Mouse (Mus musculus): Measurements from ENCODE around the gene Plbd2. TPM values are rescaled to one million over a fixed set of nuclear protein-coding genes. Genes with fewer than 3 reads are reported as not detected.

Plbd2 gene
- total RNA-seq, 2 experiments from 2014 or later: 55.8 to 56.5 TPM

DNA sequence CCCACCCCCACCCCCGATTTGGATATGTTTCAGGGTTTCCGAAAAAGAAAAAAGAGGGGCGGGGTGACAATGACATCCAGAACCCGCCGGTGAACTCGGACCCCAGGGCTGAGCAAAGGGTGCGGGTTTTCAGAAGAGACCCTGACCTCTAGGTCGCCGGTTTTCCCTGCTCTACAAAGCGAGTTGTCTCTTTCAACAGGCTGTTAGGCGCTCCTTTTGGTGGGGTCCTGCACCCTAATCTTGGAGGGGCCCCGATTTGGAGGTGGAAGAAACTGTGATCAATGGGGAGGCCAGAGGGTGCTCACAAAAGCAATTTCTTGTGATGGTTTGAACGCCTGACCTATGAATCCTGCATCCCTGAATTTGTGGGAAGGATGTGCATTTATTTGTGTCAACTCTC, 65.0 kb downstream of the Plbd2 start:
- DNase-seq (ENCODE audit: low spot score in 2 of 2): no peak

DNA sequence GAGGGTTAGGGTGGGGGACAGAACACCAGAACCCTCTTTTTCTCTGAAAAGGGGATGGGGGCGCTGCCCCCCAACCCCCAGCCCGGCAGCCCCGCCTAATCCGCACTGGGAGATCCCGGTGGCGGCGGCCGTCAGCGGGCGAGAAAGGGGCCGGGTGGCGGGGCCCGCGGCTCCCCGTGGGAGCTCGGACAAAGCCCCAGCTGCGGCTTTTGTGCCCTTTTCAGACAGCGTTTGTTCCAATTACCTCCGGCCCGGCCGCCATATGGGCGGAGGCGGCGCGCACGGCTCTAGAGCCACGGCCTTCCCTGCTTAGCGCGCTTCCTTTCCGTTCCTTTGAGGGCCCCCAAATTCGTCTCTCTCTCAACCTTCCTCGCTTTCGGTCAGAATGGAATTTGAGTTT, 65.4 kb downstream of the Plbd2 start:
- DNase-seq (ENCODE audit: low spot score in 2 of 2): no peak

DNA sequence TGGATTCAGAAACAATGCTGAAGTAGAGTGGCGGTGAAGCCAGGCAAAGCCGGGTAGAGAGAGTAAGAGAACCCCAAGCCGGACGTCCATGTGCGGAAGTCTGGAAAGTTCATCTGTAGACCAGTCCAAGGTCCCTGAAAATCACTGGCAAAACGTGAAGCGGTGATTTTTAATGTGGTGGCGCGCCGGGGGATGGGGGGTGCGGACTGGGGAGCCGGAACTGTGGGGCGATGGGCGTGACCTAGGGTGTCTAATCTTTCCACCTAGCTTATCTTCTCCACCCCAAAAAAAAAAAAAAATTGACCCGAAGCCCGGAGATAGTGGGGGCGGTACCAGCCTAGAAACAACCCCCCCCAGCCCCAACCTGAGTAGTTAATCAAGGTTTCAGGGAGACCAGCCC, 65.9 kb downstream of the Plbd2 start:
- no peak for DNase-seq (ENCODE audit: low spot score in 2 of 2)

DNA sequence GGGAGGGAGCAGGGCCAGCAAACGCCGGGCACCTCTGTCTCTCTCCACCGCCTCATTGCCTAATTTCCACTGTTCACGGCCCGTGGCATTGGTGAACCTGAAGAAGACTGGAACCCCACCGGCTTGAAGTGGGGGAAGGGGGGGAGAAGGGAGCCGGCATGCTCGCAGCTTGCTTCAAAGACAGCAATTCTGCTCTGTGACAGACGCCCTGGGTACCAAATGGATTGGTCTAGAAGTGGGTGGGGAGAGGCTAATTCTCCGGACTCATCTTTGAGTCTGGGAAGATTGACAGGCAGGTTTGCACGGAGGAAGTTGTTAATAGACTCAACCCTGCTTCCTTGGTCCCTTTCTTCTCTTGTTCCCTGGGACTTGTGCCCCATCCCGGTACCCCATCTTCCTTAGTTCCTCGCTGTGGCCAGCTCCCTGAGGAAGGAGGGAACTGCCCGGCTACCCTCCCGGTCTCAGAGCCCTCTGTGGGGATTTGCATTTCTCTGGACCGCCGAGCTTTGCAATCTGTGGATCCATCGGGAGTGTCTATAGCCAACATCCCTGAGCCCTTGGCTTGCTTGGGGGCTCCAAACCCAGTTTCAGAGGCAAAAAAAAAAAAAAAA, 66.4 kb downstream of the Plbd2 start:
- DNase-seq (ENCODE audit: low spot score in 2 of 2): no peak

DNA sequence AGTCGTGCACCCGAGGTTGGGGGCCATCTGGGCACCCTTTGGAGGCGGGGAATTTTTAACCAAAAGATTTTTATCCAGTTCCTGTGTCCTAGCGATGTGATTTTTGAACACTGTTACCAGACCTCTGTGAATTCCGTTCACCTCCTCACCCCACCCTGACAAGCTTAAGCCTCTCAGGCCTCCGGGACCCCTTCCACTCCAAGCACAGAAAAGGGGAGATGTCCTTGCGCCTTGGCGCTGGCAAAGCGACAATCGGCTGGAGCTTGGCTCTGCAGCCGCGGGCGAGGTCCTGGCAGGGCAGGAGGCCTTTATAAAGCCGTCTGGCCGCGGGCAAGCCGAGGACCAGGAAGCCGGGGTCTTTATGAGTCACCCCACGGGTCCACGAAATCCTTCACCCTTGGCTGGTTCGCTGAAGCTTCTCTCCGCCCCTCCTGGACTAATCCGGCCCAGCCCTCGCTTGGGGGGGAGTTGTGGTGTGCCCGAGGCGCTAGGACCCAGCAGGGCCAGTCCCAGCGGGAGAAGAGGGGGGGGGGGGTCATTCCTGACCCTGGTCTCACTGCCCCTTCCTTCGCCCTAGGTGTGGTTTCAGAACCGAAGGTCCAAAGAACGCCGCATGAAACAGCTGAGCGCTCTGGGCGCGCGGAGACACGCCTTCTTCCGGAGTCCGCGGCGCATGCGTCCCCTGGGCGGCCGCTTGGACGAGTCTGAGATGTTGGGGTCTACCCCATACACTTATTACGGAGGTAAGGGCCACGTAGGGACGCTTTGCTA, 67.5 kb downstream of the Plbd2 start:
- no peak for DNase-seq (ENCODE audit: low spot score in 2 of 2)

DNA sequence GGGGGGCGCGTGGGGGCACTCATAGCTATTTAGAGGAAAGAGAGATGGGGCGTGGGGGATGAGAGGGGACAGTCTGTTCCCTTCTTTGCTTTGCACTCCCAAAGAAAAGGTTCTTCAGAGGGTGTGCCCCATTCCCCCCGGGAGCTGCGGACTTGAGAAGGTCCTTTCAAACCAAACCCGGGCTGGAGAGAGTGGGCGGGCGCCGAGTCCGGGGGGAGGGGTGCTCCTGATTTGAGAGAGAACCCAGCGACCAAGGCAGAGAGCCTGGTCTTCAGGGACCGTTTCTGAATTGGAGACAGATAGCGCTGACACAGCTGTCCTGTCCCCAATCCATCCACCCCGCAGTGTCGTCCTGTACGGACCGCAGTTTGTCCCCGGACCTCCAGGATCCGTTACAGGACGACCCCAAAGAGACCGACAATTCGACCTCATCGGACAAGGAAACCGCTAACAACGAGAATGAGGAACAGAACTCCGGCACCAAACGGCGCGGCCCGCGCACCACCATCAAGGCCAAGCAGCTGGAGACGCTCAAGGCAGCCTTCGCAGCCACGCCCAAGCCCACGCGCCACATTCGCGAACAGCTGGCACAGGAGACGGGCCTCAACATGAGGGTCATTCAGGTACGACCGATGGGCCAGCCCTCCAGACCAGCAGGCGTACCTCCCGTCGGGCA, 68.3 kb downstream of the Plbd2 start:
- DNase-seq (ENCODE audit: low spot score in 2 of 2): no peak

DNA sequence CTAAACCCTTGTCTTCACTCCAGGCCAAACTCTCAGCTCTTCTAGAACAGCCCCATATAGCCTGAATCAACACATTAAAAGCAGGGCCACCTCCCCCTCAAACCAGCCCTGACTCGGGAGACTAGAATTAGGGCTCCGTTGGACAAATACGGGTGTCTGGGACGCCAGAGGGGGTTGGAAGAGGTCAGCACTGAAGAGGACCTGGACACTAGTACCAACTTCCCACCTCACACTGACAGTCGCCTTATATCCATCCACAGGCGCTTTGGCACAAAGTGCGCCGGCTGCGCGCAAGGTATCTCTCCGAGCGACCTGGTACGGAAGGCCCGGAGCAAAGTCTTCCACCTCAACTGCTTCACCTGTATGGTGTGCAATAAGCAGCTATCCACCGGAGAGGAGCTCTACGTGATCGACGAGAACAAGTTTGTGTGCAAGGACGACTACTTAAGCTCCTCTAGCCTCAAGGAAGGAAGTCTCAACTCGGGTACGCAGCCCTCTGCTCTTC, 69.1 kb downstream of the Plbd2 start:
- DNase-seq (ENCODE audit: low spot score in 2 of 2): no peak

Other genes with a start within 250 kb of the Plbd2 start
- gene Lhx5, start 71.9 kb downstream of the Plbd2 start, total RNA-seq (2021): not detected
- gene Sdsl, start 30.8 kb downstream of the Plbd2 start, total RNA-seq (2021): 1 to 10 TPM; 7.5 to 8.0 TPM
- gene Sds, start 27.1 kb downstream of the Plbd2 start, total RNA-seq (2021): under 1 TPM; 0.33 to 0.69 TPM
- 10 to 100 TPM in 1 of 2 experiments, 1 to 10 TPM in 1; 7.8 to 11.8 TPM for gene Slc8b1, start 7.5 kb upstream of the Plbd2 start, total RNA-seq (2021)
- gene Tpcn1, start 85.0 kb upstream of the Plbd2 start, total RNA-seq (2021): 10 to 100 TPM; 33.9 to 37.0 TPM
- gene Iqcd, start 85.4 kb upstream of the Plbd2 start, total RNA-seq (2021): 1 to 10 TPM in 1 of 2 experiments, under 1 TPM in 1; 0.99 to 1.0 TPM
- 10 to 100 TPM; 27.5 to 29.5 TPM for gene Rita1, start 109.0 kb upstream of the Plbd2 start, total RNA-seq (2021)
- gene Ddx54, start 109.1 kb upstream of the Plbd2 start, total RNA-seq (2021): 10 to 100 TPM; 39.3 to 40.5 TPM
- under 1 TPM; 0.61 to 0.82 TPM for gene Cfap73, start 130.6 kb upstream of the Plbd2 start, total RNA-seq (2021)
- gene Rasal1, start 145.2 kb upstream of the Plbd2 start, total RNA-seq (2021): 10 to 100 TPM; 92.7 to 97.3 TPM
- 10 to 100 TPM; 70.7 to 75.2 TPM for gene Dtx1, start 208.3 kb upstream of the Plbd2 start, total RNA-seq (2021)
- under 1 TPM in 1 of 2 experiments, not detected in 1; 0.30 TPM for gene Oas2, start 246.2 kb upstream of the Plbd2 start, total RNA-seq (2021)

Data from layer of hippocampus, adult 18-20 months (tissue).